Comparison of ENCODE assay signal across 8 mouse cellular contexts in the genomic region with DNA sequence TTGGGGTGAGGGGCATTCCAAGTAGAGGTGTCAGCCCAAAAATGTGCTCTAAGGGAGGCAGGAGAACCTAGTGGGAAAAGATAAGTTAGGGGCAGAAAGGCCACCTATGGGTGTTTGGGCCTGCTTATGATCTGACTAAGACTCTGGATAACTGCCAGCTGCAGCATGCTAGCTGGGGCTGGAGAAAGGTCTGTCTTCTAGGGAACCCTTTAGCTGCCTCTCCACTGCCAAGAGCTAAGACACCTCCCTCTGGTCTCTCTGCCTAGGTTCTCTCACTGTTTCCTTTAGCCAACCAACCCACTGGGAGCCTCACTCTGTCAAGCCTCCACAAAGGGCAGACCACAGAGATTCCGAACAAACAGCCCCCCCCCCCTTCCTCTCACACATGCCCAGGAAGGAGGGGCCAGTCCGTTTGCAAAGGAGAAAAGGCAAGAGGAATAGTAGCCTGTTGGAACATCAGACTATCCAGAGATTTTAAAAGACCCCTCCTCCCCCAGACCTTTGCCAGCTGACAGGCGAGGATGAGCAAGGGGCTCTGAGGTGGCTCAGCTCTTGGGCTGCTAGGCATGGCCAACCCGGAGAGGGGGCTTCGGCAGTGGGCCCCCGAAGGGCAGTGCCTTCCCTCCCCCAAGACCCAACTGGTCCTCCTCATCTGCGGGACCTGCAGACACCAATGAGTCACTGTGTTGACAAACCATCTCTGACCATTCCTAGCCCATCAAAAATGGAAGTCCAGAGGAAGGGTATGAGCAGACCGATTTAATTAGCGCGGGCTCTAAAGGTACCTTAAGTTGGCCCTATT. TPM values are rescaled to one million over a fixed set of nuclear protein-coding genes. Genes with fewer than 3 reads are reported as not detected.
A peak's percentile ranks its signal among the peaks of the same experiment; 100 is the strongest.
DNase-seq lines count a peak whose midpoint lies in the region; ATAC-seq and TF ChIP-seq lines count a peak whose summit lies in the region.

No protein-coding gene starts in this region.

- H3K9ac ChIP-seq in heart, adult 2 months (ENCODE audit: low read depth, low read length), result peak overlapping the region; percentile 52
- H3K9ac ChIP-seq in lung, embryonic 14.5 days, result peak overlapping the region; percentile 4

- H3K36me3 ChIP-seq in heart, adult 2 months (ENCODE audit: control insufficient read depth, insufficient read depth, low read length), result peaks cover 11% of the 10 kb centered on the region
- H3K36me3 ChIP-seq in lung, embryonic 14.5 days (ENCODE audit: insufficient read depth), result 0 out of 2 replicates have a peak, but pooled peaks cover under 1% of the 10 kb centered on the region

- H3K9me3 ChIP-seq in lung, embryonic 14.5 days (ENCODE audit: low read depth, low read length), result no peaks in the 10 kb centered on the region

- intact Hi-C loops in heart, adult 2 months (cut with DNase I), result no loop called here

- H3K27me3 ChIP-seq in heart, adult 2 months (ENCODE audit: control insufficient read depth, insufficient read depth, low read length), result no peaks in the 10 kb centered on the region
- no peaks in the 10 kb centered on the region for H3K27me3 ChIP-seq in lung, embryonic 14.5 days (ENCODE audit: insufficient read depth, low read length)

- 0 out of 2 replicates have a peak, but pooled peaks have one; percentile 6 for TF ChIP-seq EP300 in heart, adult 2 months (IDR thresholded peaks at IDR 0.05; ENCODE audit: insufficient read depth, low read depth, low read length)

- peak; percentile 30; the same call in 1 of the 2 replicates for TF ChIP-seq POLR2A in heart, adult 2 months (IDR thresholded peaks at IDR 0.05; ENCODE audit: insufficient read depth, low read depth, low read length)

- peak overlapping the region; percentile 70; the same call in 1 of the 2 replicates for H3K4me3 ChIP-seq in heart, adult 2 months
- H3K4me3 ChIP-seq in lung, embryonic 14.5 days (ENCODE audit: low read depth, low read length), result peak overlapping the region; percentile 100

- 8% methylated on average over 10 of the region's 10 CpGs for WGBS in heart, adult 2 months
- WGBS in lung, embryonic 14.5 days, result 7% methylated on average over 10 of the region's 10 CpGs

- peaks cover 13% of the 10 kb centered on the region for H3K4me1 ChIP-seq in heart, adult 2 months (ENCODE audit: control insufficient read depth, insufficient read depth, low read length)
- H3K4me1 ChIP-seq in lung, embryonic 14.5 days (ENCODE audit: insufficient read depth), result peaks cover 37% of the 10 kb centered on the region

- peak overlapping the region; percentile 93 for H3K4me2 ChIP-seq in lung, embryonic 14.5 days

- peak; percentile 61 for ATAC-seq in lung, embryonic 14.5 days (ENCODE audit: insufficient read depth)

- DNase-seq in right cerebral cortex, postnatal 10 days (ENCODE audit: low spot score in 2 of 2), result peak; percentile 32 to 45
- DNase-seq in right cerebral cortex, postnatal 4 days, result no peak
- DNase-seq in embryo, embryonic 11 days, result peak; percentile 71
- DNase-seq in heart, adult 2 months, result peak; percentile 71 to 78
- DNase-seq in kidney, adult 11 months, result peak; percentile 63
- peak; percentile 90 for DNase-seq in lung, embryonic 14.5 days
- DNase-seq in ovary, postnatal 10 days (ENCODE audit: low spot score), result peak; percentile 45
- DNase-seq in frontal cortex, adult 2 months (ENCODE audit: extremely low spot score in 1 of 2, low spot score in 1 of 2), result no peak

- no peak for TF ChIP-seq CTCF in heart, adult 2 months (IDR thresholded peaks at IDR 0.05)
- no peak for TF ChIP-seq CTCF in lung, embryonic 14.5 days (IDR thresholded peaks at IDR 0.05; ENCODE audit: low read depth)

- H3K79me2 ChIP-seq in heart, adult 2 months (replicated peaks; ENCODE audit: control insufficient read depth, insufficient read depth, low read length), result 0 out of 2 replicates have a peak, but pooled peaks cover 2% of the 10 kb centered on the region

- peak overlapping the region; percentile 89 for H3K27ac ChIP-seq in heart, adult 2 months
- H3K27ac ChIP-seq in lung, embryonic 14.5 days (ENCODE audit: low read depth), result peak overlapping the region; percentile 99

RNA-seq across cellular contexts. Expression of gene Ssbp3, which starts 1.4 kb away (rescaled TPM):
- 10 to 100 TPM; 37.3 to 39.0 TPM for total RNA-seq in heart, adult 2 months (2021)
- 26.1 and 26.6 TPM in 2 replicates for polyA plus RNA-seq in heart, adult 2 months (2012; rRNA removed)
- 69.5 and 80.2 TPM in 2 replicates for polyA plus RNA-seq in lung, embryonic 14.5 days (2014; fragmentation: Nextera tagmentation; extraction: Ambion mirVana)
- 92.7 and 95.6 TPM in 2 replicates for polyA plus RNA-seq in frontal cortex, adult 2 months (2012; rRNA removed)

Comparison
In these comparisons a context has a peak if more than half of its experiments do, and no peak if none do; other contexts are left out.
1. DNase-seq: peak in right cerebral cortex, postnatal 10 days (2 of 2), embryo, embryonic 11 days (single experiment), heart, adult 2 months (2 of 2), kidney, adult 11 months (single experiment), lung, embryonic 14.5 days (single experiment) and ovary, postnatal 10 days (single experiment); none in right cerebral cortex, postnatal 4 days (single experiment) and frontal cortex, adult 2 months (0 of 2).